Mouse (Mus musculus): ENCODE results near the gene Egfl7. TPM values are rescaled to one million over a fixed set of nuclear protein-coding genes. Genes with fewer than 3 reads are reported as not detected.

Gene Egfl7
- polyA plus RNA-seq, 1 experiment from 2014 or later, result 97.3 TPM

DNA sequence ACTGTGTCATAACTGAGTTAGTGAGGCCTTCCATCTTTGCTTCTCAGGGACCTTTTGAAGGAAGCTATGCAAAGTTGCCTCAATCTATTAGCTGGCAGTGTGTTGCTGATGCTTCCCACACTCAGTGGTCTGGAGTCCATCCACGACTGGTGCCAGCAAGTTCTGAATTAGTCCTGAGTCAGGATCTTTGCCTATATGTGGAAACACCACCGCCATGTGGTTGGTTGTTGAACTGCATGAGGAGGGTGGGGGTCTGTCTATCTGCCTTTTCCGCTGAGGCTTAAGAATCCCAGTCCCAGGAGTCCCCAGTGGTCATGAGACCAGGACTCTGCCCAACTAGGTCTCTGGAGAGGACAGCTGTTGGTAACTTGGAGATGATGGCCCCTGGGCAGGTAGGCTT is 9.8 kb upstream of the Egfl7 start:
- Histone ChIP-seq H3K36me3 (no peaks in the 10 kb centered on the region), H3K4me2 (replicated peaks) (no peak overlapping the region), H3K27ac (no peak overlapping the region), H3K9ac (no peak overlapping the region), H3K4me3 (no peak overlapping the region), H3K9me3 (no peaks in the 10 kb centered on the region), H3K4me1 (peaks cover 8% of the 10 kb centered on the region), H3K27me3 (no peaks in the 10 kb centered on the region)
- ATAC-seq (ENCODE audit: insufficient number of reproducible peaks, insufficient read depth, low FRiP score, low TSS enrichment), result no peak
- WGBS, result 4% methylated on average over 3 of the region's 3 CpGs

DNA sequence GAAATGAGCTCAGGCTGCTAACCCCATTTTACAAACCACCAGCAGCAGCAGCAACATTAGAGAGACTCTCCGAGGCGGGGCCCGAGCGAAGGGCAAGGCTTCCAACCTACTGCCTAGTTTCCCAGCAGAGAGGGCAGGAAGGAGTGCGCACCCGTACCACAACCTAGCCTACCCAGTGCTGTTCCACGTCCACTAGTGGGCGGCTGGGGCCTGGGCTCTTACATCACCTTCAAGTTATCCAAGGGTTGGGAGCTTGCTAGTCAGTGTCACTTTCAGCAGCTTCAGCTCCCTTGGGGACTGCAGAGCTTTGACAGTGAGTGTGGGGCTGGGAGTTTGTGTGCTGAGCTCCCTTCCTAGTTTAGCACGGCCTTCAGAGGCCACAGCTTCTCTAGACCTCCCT is 8.4 kb upstream of the Egfl7 start:
- Histone ChIP-seq H3K4me1 (peaks cover 8% of the 10 kb centered on the region), H3K4me3 (no peak overlapping the region), H3K9ac (no peak overlapping the region), H3K27me3 (no peaks in the 10 kb centered on the region), H3K36me3 (no peaks in the 10 kb centered on the region), H3K4me2 (replicated peaks) (no peak overlapping the region), H3K27ac (no peak overlapping the region), H3K9me3 (no peaks in the 10 kb centered on the region)
- WGBS, result 76% methylated on average over 9 of the region's 9 CpGs
- no peak for ATAC-seq (ENCODE audit: insufficient number of reproducible peaks, insufficient read depth, low FRiP score, low TSS enrichment)

DNA sequence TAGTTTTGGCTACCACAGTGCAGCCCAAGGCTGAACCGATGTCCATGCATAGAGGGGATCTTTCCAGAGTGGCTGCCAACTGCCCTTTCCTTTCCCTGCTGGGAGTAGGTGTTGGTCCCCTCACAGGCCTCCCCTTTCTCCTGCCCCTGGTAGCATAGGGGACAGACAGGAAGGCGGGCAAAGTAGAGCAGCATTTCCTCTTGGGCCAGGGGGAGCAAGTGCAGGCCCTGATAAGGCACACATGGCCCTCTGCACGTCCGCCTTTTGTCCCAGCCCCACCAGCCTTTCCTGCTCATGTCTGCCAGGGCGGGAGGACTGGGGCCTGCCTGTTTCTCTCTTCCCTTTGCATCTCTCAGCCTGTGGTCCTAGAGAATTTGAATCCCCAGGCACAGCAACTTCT is 8.0 kb upstream of the Egfl7 start:
- Histone ChIP-seq H3K27me3 (no peaks in the 10 kb centered on the region), H3K4me3 (no peak overlapping the region), H3K27ac (no peak overlapping the region), H3K9ac (no peak overlapping the region), H3K4me1 (peaks cover 8% of the 10 kb centered on the region), H3K9me3 (no peaks in the 10 kb centered on the region), H3K4me2 (replicated peaks) (no peak overlapping the region), H3K36me3 (no peaks in the 10 kb centered on the region)
- ATAC-seq (ENCODE audit: insufficient number of reproducible peaks, insufficient read depth, low FRiP score, low TSS enrichment), result no peak
- 69% methylated on average over 5 of the region's 5 CpGs for WGBS

DNA sequence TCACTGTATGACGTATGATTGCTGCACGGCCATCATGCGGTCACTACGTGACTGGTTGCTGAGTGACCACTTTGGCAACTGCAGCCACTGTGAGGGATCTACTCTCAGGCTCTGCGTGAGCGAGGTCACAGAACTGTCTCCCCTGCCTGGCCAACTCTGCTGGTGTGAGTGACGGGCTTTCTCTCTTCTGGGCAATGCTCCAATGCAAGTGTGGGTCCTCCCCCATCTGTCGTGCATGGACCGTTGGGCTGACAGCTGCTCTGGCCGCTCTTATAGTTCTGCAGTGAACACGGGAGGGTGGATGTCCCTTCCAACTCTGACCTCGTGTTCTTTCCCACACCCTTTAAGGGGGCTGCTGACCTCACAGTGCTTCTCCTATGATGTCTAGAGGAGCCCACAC is 6.4 kb upstream of the Egfl7 start:
- ATAC-seq (ENCODE audit: insufficient number of reproducible peaks, insufficient read depth, low FRiP score, low TSS enrichment), result no peak
- Histone ChIP-seq H3K27ac (no peak overlapping the region), H3K27me3 (no peaks in the 10 kb centered on the region), H3K9me3 (no peaks in the 10 kb centered on the region), H3K4me2 (replicated peaks) (no peak overlapping the region), H3K36me3 (no peaks in the 10 kb centered on the region), H3K4me1 (peaks cover 14% of the 10 kb centered on the region), H3K4me3 (no peak overlapping the region), H3K9ac (no peak overlapping the region)
- 80% methylated on average over 12 of the region's 12 CpGs for WGBS

DNA sequence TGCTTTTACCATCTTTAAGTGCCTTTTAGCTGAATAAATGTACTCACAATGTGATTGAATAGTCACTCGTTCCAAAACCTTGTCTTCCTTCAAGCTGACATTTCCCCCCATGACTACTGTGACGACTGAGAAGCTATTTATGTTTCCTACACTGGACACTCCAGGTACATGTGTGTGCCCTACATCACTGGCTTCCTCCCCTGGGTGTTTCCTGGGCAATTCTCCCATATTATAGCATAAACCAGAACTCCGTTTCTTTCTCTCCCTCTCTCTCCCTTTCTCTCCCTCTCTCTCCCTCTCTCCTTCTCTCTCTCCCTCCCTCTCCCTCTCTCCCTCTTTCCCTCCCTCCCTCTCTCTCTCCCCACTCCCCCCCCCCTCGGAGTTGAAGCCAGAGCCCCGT is 6.0 kb upstream of the Egfl7 start:
- Histone ChIP-seq H3K9me3 (no peaks in the 10 kb centered on the region), H3K4me2 (replicated peaks) (0 out of 2 replicates have a peak overlapping the region, but pooled peaks have one; percentile 5), H3K4me3 (no peak overlapping the region), H3K27ac (no peak overlapping the region), H3K27me3 (no peaks in the 10 kb centered on the region), H3K4me1 (peaks cover 17% of the 10 kb centered on the region), H3K36me3 (no peaks in the 10 kb centered on the region), H3K9ac (no peak overlapping the region)
- no peak for ATAC-seq (ENCODE audit: insufficient number of reproducible peaks, insufficient read depth, low FRiP score, low TSS enrichment)
- WGBS, result 30% methylated on average over 5 of the region's 5 CpGs

DNA sequence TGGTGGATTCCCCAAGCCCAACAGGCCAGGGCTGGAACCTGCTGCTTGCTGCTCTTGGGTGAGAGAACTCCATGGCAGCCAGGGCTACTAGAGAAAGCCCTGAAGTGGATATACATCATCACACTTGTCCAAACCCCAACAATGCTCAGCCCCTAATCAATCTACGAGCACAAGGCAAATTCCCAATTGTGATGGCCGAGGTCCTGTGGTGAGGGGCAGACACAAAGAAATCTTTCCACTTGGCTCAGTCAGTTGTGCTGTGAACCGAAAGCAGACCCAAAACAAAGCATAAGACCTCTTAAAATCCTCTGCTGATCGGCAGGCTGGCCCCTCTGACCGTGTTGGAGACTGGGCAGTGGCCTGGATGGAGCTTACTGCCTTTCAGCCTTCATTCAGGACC is 5.0 kb upstream of the Egfl7 start:
- H3K36me3 ChIP-seq, result no peaks in the 10 kb centered on the region
- peaks cover 17% of the 10 kb centered on the region for H3K4me1 ChIP-seq
- H3K4me3 ChIP-seq, result no peak overlapping the region
- no peaks in the 10 kb centered on the region for H3K27me3 ChIP-seq
- 64% methylated on average over 5 of the region's 5 CpGs for WGBS
- ATAC-seq (ENCODE audit: insufficient number of reproducible peaks, insufficient read depth, low FRiP score, low TSS enrichment), result no peak
- no peak overlapping the region for H3K9ac ChIP-seq
- H3K27ac ChIP-seq, result no peak overlapping the region
- no peaks in the 10 kb centered on the region for H3K9me3 ChIP-seq
- H3K4me2 ChIP-seq (replicated peaks), result no peak overlapping the region

DNA sequence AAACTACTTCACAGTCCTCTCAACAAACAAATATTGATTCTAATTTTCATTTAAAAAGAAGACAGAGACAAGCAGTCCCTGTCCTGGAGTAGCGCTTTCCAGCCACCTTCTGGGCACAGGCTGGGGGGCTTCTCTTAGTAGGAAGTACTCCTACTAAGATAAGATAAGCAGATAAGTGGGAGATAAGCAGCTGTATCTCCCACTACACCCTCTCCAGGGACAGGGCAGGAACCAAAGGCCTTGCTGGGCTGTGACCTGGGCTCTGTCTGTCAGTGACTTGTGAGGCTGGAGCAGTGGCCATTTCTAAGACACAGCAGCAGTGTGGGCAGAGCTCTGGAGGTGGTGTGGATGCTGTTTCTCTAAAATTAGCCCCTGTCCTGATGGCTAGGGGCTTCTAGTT is 4.4 kb upstream of the Egfl7 start:
- Histone ChIP-seq H3K9me3 (no peaks in the 10 kb centered on the region), H3K4me1 (peaks cover 17% of the 10 kb centered on the region), H3K36me3 (no peaks in the 10 kb centered on the region), H3K9ac (no peak overlapping the region), H3K4me2 (replicated peaks) (no peak overlapping the region), H3K27me3 (no peaks in the 10 kb centered on the region), H3K27ac (no peak overlapping the region), H3K4me3 (no peak overlapping the region)
- WGBS, result 85% methylated on average over 1 of the region's 1 CpGs
- no peak for ATAC-seq (ENCODE audit: insufficient number of reproducible peaks, insufficient read depth, low FRiP score, low TSS enrichment)

- no peak for ATAC-seq (ENCODE audit: insufficient number of reproducible peaks, insufficient read depth, low FRiP score, low TSS enrichment)
- Histone ChIP-seq H3K9ac (no peak overlapping the region), H3K36me3 (no peaks in the 10 kb centered on the region), H3K4me3 (no peak overlapping the region), H3K27me3 (no peaks in the 10 kb centered on the region), H3K4me1 (peaks cover 17% of the 10 kb centered on the region), H3K9me3 (no peaks in the 10 kb centered on the region), H3K4me2 (replicated peaks) (no peak overlapping the region), H3K27ac (no peak overlapping the region)
- WGBS, result 58% methylated on average over 4 of the region's 4 CpGs
Measured at GRCm38 (mm10) chr2:26575865-26576264, 3.9 kb upstream of the Egfl7 start.

- H3K9me3 ChIP-seq, result no peaks in the 10 kb centered on the region
- 64% methylated on average over 4 of the region's 4 CpGs for WGBS
Measured at GRCm38 (mm10) chr2:26576462-26576861, 3.4 kb upstream of the Egfl7 start.

DNA sequence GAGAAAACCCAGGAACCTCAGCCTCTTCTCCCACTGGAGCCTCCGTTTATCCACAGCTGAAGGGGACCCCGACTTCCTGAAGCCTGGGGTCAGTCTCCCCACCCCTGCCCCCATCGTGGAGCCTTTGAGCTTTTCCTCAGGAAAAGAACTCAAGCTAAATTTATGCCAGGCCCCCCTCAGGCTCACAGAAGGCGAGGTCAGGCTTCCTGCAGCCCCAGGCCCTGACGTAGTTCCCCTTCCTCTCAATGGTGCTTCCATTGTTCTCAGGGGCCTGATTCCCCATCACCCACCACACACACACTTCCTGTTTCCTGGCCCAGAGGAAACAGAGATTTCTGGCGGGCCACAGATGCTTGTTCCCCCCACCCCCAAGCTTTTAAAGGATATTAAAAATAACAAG is 1.4 kb upstream of the Egfl7 start:
- peaks cover 17% of the 10 kb centered on the region for H3K4me1 ChIP-seq
- no peak overlapping the region for H3K9ac ChIP-seq
- no peak overlapping the region for H3K4me3 ChIP-seq
- no peak for ATAC-seq (ENCODE audit: insufficient number of reproducible peaks, insufficient read depth, low FRiP score, low TSS enrichment)
- H3K27ac ChIP-seq, result peak overlapping the region; percentile 82
- no peaks in the 10 kb centered on the region for H3K36me3 ChIP-seq
- H3K27me3 ChIP-seq, result no peaks in the 10 kb centered on the region
- WGBS, result 29% methylated on average over 6 of the region's 6 CpGs
- H3K4me2 ChIP-seq (replicated peaks), result no peak overlapping the region
- no peaks in the 10 kb centered on the region for H3K9me3 ChIP-seq

More at GRCm38 (mm10) chr2:26576462-26576861, 3.4 kb upstream of the Egfl7 start:
- Histone ChIP-seq H3K4me2 (replicated peaks) (no peak overlapping the region), H3K9ac (no peak overlapping the region), H3K4me1 (peaks cover 17% of the 10 kb centered on the region), H3K4me3 (no peak overlapping the region), H3K27ac (no peak overlapping the region), H3K27me3 (no peaks in the 10 kb centered on the region), H3K36me3 (no peaks in the 10 kb centered on the region)
- no peak for ATAC-seq (ENCODE audit: insufficient number of reproducible peaks, insufficient read depth, low FRiP score, low TSS enrichment)

DNA sequence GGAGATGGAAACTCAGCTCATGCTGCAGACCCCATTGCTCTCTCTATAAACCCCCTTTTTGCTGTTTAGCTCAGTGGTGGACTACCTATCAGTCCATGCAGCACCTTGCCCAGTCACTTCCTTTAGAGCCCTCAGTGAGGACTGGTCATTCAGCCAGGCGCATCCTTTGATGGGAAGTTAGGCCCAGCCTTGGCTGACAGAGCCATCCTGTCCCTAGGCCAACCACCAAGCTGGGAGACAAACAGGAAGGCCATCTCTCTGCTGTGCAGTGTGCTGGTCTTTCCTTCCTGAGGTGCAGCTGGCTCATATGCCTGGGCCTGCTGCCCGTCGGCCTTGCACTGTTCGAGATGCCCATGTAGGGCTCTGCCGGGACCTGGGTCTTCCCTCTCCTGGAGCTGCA is 937 bp downstream of the Egfl7 start:
- Histone ChIP-seq H3K4me1 (peaks cover 9% of the 10 kb centered on the region), H3K27ac (no peak overlapping the region), H3K4me2 (replicated peaks) (no peak overlapping the region), H3K27me3 (no peaks in the 10 kb centered on the region), H3K36me3 (no peaks in the 10 kb centered on the region), H3K9me3 (no peaks in the 10 kb centered on the region), H3K9ac (0 out of 2 replicates have a peak overlapping the region, but pooled peaks have one; percentile 3), H3K4me3 (no peak overlapping the region)
- WGBS, result 83% methylated on average over 5 of the region's 5 CpGs
- ATAC-seq (ENCODE audit: insufficient number of reproducible peaks, insufficient read depth, low FRiP score, low TSS enrichment), result no peak

DNA sequence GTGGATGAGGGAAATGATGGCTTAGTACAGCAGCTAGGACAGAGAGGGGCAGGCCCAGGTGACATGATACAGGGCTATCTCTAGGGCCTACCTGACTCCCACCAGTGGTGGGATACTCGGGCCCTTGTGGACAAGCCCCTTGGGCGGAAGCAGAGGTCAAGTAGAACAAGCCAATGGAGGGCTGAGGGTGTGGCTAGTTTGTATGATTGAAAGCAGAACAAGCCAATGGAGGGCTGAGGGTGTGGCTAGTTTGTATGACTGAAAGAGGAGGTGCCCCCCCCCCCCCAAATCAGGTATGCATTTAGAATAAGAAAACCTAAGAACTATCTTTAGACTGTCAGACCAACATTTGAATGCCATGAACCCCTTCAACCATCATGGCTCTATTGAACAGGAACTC is 2.4 kb downstream of the Egfl7 start:
- Histone ChIP-seq H3K4me1 (peaks cover 12% of the 10 kb centered on the region), H3K4me3 (no peak overlapping the region), H3K9ac (no peak overlapping the region), H3K36me3 (no peaks in the 10 kb centered on the region), H3K27me3 (no peaks in the 10 kb centered on the region), H3K4me2 (replicated peaks) (no peak overlapping the region), H3K27ac (no peak overlapping the region), H3K9me3 (no peaks in the 10 kb centered on the region)
- no peak for ATAC-seq (ENCODE audit: insufficient number of reproducible peaks, insufficient read depth, low FRiP score, low TSS enrichment)
- 70% methylated on average over 2 of the region's 2 CpGs for WGBS

GRCm38 (mm10) chr2:26582741-26583140 is 2.9 kb downstream of the Egfl7 start:
- no peak overlapping the region for H3K27ac ChIP-seq
- WGBS, result 76% methylated on average over 7 of the region's 7 CpGs

More at GRCm38 (mm10) chr2:26582741-26583140, 2.9 kb downstream of the Egfl7 start:
- Histone ChIP-seq H3K9me3 (no peaks in the 10 kb centered on the region), H3K4me1 (peaks cover 17% of the 10 kb centered on the region), H3K4me2 (replicated peaks) (no peak overlapping the region), H3K36me3 (no peaks in the 10 kb centered on the region), H3K27me3 (no peaks in the 10 kb centered on the region), H3K4me3 (no peak overlapping the region), H3K9ac (no peak overlapping the region)
- ATAC-seq (ENCODE audit: insufficient number of reproducible peaks, insufficient read depth, low FRiP score, low TSS enrichment), result no peak
